Comparison of ENCODE assay signal across 18 mouse cellular contexts in genomic region chr14:23465135-23465534, GRCm38 (mm10).
DNase-seq lines count a peak whose midpoint lies in the region; ATAC-seq and TF ChIP-seq lines count a peak whose summit lies in the region.
"Had no signal": no experiment of that assay in that cellular context is flagged by ENCODE, and none has a peak within 500 bp of the region (broad histone marks: within the 10 kb centered on the region; RNA-seq: fewer than 3 reads in every experiment).

No protein-coding gene starts in this region.

- WGBS in liver, postnatal 0 days (ENCODE audit: insufficient replicate concordance) = 33% methylated on average over 2 of the region's 2 CpGs
- WGBS in liver, embryonic 12.5 days (ENCODE audit: insufficient replicate concordance) = 20% methylated on average over 2 of the region's 2 CpGs
- 87% methylated on average over 2 of the region's 2 CpGs for WGBS in forebrain, embryonic 15.5 days

- H3K4me3 ChIP-seq in liver, postnatal 0 days (ENCODE audit: low read depth, low read length) = no peak overlapping the region
- H3K4me3 ChIP-seq in liver, embryonic 12.5 days = no peak overlapping the region
- no peak overlapping the region for H3K4me3 ChIP-seq in left cerebral cortex, adult 2 months
- no peak overlapping the region for H3K4me3 ChIP-seq in forebrain, embryonic 15.5 days
- H3K4me3 ChIP-seq: embryonic facial prominence, embryonic 12.5 days; forebrain, embryonic 13.5 days; gastrocnemius, adult 2 months; midbrain, embryonic 13.5 days had no signal

- ATAC-seq in liver, postnatal 0 days = peak; percentile 13; the same call in 1 of the 2 replicates
- ATAC-seq in liver, embryonic 12.5 days = no peak
- ATAC-seq in granulocyte monocyte progenitor cell, adult 5-6 weeks (replicated peaks; ENCODE audit: poor library complexity, severe bottlenecking) = peak; percentile 100
- no peak for ATAC-seq in forebrain, embryonic 15.5 days (replicated peaks)
- ATAC-seq: forebrain, embryonic 13.5 days; midbrain, embryonic 13.5 days had no signal

- no peak for TF ChIP-seq CTCF in liver, postnatal 0 days (IDR thresholded peaks at IDR 0.05; ENCODE audit: low read depth)
- no peak for TF ChIP-seq CTCF in left cerebral cortex, adult 2 months (IDR thresholded peaks at IDR 0.05)

- TF ChIP-seq EP300 in liver, postnatal 0 days (IDR thresholded peaks at IDR 0.05; ENCODE audit: low read depth) = no peak

- no peak for DNase-seq in liver, postnatal 0 days
- DNase-seq in CD4-positive, CD25-positive, alpha-beta regulatory T cell, adult 2 months (ENCODE audit: low read depth, low spot score) = peak; percentile 29
- DNase-seq in naive thymus-derived CD4-positive, alpha-beta T cell, adult 2 months (ENCODE audit: low read depth) = peak; percentile 42
- no peak for DNase-seq in cerebellum, postnatal 4 days (ENCODE audit: low spot score in 2 of 2)
- DNase-seq in left cerebral cortex, adult 2 months (ENCODE audit: extremely low spot score in 1 of 2, low spot score in 2 of 2) = no peak
- DNase-seq: cerebellum, adult 11-12 months; gastrocnemius, adult 2 months; kidney, adult 18-20 months; layer of hippocampus, adult 9-11 months; right cerebral cortex, adult 18-20 months had no signal

- H3K4me1 ChIP-seq in liver, postnatal 0 days (ENCODE audit: insufficient read depth) = no peaks in the 10 kb centered on the region
- H3K4me1 ChIP-seq in liver, embryonic 12.5 days = no peaks in the 10 kb centered on the region
- peaks cover 4% of the 10 kb centered on the region; the same call in 1 of the 2 replicates for H3K4me1 ChIP-seq in forebrain, embryonic 15.5 days
- H3K4me1 ChIP-seq: embryonic facial prominence, embryonic 12.5 days; midbrain, embryonic 13.5 days had no signal

- no peak overlapping the region for H3K9ac ChIP-seq in liver, postnatal 0 days (replicated peaks)
- no peak overlapping the region for H3K9ac ChIP-seq in liver, embryonic 12.5 days
- no peak overlapping the region for H3K9ac ChIP-seq in forebrain, embryonic 15.5 days (replicated peaks)
- H3K9ac ChIP-seq: embryonic facial prominence, embryonic 12.5 days; forebrain, embryonic 13.5 days; liver, embryonic 14.5 days; midbrain, embryonic 13.5 days had no signal

- no peaks in the 10 kb centered on the region for H3K36me3 ChIP-seq in liver, postnatal 0 days (replicated peaks; ENCODE audit: insufficient read depth, low read length)
- H3K36me3 ChIP-seq in liver, embryonic 12.5 days = no peaks in the 10 kb centered on the region
- H3K36me3 ChIP-seq in forebrain, embryonic 15.5 days = no peaks in the 10 kb centered on the region
- H3K36me3 ChIP-seq: embryonic facial prominence, embryonic 12.5 days; midbrain, embryonic 13.5 days had no signal

- H3K4me2 ChIP-seq in liver, postnatal 0 days (ENCODE audit: low read depth, low read length) = no peak overlapping the region
- H3K4me2 ChIP-seq in liver, embryonic 12.5 days = no peak overlapping the region
- no peak overlapping the region for H3K4me2 ChIP-seq in forebrain, embryonic 15.5 days (replicated peaks)
- H3K4me2 ChIP-seq: embryonic facial prominence, embryonic 12.5 days; forebrain, embryonic 13.5 days; heart, embryonic 11.5 days; midbrain, embryonic 13.5 days had no signal

- intact Hi-C loops in left cerebral cortex, adult 2 months (cut with DNase I) = no loop called here

- H3K9me3 ChIP-seq in liver, postnatal 0 days (ENCODE audit: low read length) = no peaks in the 10 kb centered on the region
- H3K9me3 ChIP-seq in liver, embryonic 12.5 days (replicated peaks) = no peaks in the 10 kb centered on the region
- no peaks in the 10 kb centered on the region for H3K9me3 ChIP-seq in forebrain, embryonic 15.5 days
- H3K9me3 ChIP-seq: embryonic facial prominence, embryonic 12.5 days; forebrain, embryonic 13.5 days; midbrain, embryonic 13.5 days had no signal

- no peaks in the 10 kb centered on the region for H3K27me3 ChIP-seq in liver, postnatal 0 days (ENCODE audit: insufficient read depth, low read length)
- H3K27me3 ChIP-seq in liver, embryonic 12.5 days (replicated peaks) = no peaks in the 10 kb centered on the region
- peaks cover 9% of the 10 kb centered on the region for H3K27me3 ChIP-seq in forebrain, embryonic 15.5 days
- H3K27me3 ChIP-seq: midbrain, embryonic 13.5 days had no signal

- H3K27ac ChIP-seq in liver, postnatal 0 days (ENCODE audit: low read depth) = no peak overlapping the region
- no peak overlapping the region for H3K27ac ChIP-seq in liver, embryonic 12.5 days
- no peak overlapping the region for H3K27ac ChIP-seq in left cerebral cortex, adult 2 months
- no peak overlapping the region for H3K27ac ChIP-seq in forebrain, embryonic 15.5 days (replicated peaks)
- H3K27ac ChIP-seq: embryonic facial prominence, embryonic 12.5 days; forebrain, embryonic 13.5 days; gastrocnemius, adult 2 months; liver, embryonic 14.5 days; midbrain, embryonic 13.5 days had no signal

Comparison
In these comparisons a context has a peak if more than half of its experiments do, and no peak if none do; other contexts are left out.
1. ATAC-seq: peak in liver, postnatal 0 days (single experiment) and granulocyte monocyte progenitor cell, adult 5-6 weeks (single experiment); none in liver, embryonic 12.5 days (single experiment) and forebrain, embryonic 15.5 days (single experiment).
2. DNase-seq: peak in CD4-positive, CD25-positive, alpha-beta regulatory T cell, adult 2 months (single experiment) and naive thymus-derived CD4-positive, alpha-beta T cell, adult 2 months (single experiment); none in liver, postnatal 0 days (single experiment), cerebellum, postnatal 4 days (0 of 2) and left cerebral cortex, adult 2 months (0 of 2).